Mouse (Mus musculus): ENCODE results near the gene Adamts8. TPM values are rescaled to one million over a fixed set of nuclear protein-coding genes. Genes with fewer than 3 reads are reported as not detected.

Adamts8 gene
- polyA plus RNA-seq, 1 experiment from 2014 or later: 4.1 TPM

GRCm38 (mm10) chr9:31010040-31010439, 67.7 kb downstream of the Adamts8 start:
- 58% methylated on average over 3 of the region's 3 CpGs for WGBS
- no peaks in the 10 kb centered on the region for H3K36me3 ChIP-seq (ENCODE audit: control insufficient read depth, insufficient read depth)
- no peaks in the 10 kb centered on the region for H3K27me3 ChIP-seq (replicated peaks; ENCODE audit: control insufficient read depth, insufficient read depth, low read length)
- H3K4me1 ChIP-seq (replicated peaks; ENCODE audit: control insufficient read depth, insufficient read depth, low read length): no peaks in the 10 kb centered on the region
- no peak for ATAC-seq
- H3K27ac ChIP-seq (ENCODE audit: low read depth, low read length): no peak overlapping the region
- H3K9me3 ChIP-seq (ENCODE audit: control insufficient read depth): no peaks in the 10 kb centered on the region
- no peak for TF ChIP-seq CTCF (IDR thresholded peaks at IDR 0.05; ENCODE audit: low read depth)
- H3K4me2 ChIP-seq (replicated peaks; ENCODE audit: low read depth): no peak overlapping the region
- no peak overlapping the region for H3K9ac ChIP-seq (ENCODE audit: low read depth, low read length)
- H3K4me3 ChIP-seq (ENCODE audit: low read depth, low read length): no peak overlapping the region

DNA sequence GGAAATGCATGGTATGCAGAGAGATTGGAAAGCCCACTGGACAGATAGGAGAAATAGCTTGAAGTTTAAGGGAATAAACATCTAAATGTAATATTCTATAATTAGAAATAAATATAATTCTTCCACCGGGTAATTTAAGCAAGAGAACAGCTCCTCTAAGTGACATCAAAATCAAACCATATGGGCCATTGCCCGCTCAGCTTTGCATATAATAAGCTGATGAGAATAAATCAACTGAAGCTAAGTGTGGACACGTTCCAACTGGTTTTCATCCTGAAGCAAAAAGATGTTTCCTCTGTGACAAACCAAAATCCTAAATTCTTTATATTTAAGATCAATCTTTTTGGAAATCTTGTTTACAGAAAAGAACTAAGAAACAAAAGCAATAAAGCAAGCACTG, 68.4 kb downstream of the Adamts8 start:
- no peaks in the 10 kb centered on the region for H3K27me3 ChIP-seq (replicated peaks; ENCODE audit: control insufficient read depth, insufficient read depth, low read length)
- H3K9me3 ChIP-seq (ENCODE audit: control insufficient read depth): no peaks in the 10 kb centered on the region
- H3K4me1 ChIP-seq (replicated peaks; ENCODE audit: control insufficient read depth, insufficient read depth, low read length): no peaks in the 10 kb centered on the region
- H3K9ac ChIP-seq (ENCODE audit: low read depth, low read length): no peak overlapping the region
- H3K4me2 ChIP-seq (replicated peaks; ENCODE audit: low read depth): no peak overlapping the region
- no peak for TF ChIP-seq CTCF (IDR thresholded peaks at IDR 0.05; ENCODE audit: low read depth)
- no peaks in the 10 kb centered on the region for H3K36me3 ChIP-seq (ENCODE audit: control insufficient read depth, insufficient read depth)
- WGBS: 63% methylated on average over 3 of the region's 3 CpGs
- no peak overlapping the region for H3K4me3 ChIP-seq (ENCODE audit: low read depth, low read length)
- H3K27ac ChIP-seq (ENCODE audit: low read depth, low read length): no peak overlapping the region
- ATAC-seq: no peak

DNA sequence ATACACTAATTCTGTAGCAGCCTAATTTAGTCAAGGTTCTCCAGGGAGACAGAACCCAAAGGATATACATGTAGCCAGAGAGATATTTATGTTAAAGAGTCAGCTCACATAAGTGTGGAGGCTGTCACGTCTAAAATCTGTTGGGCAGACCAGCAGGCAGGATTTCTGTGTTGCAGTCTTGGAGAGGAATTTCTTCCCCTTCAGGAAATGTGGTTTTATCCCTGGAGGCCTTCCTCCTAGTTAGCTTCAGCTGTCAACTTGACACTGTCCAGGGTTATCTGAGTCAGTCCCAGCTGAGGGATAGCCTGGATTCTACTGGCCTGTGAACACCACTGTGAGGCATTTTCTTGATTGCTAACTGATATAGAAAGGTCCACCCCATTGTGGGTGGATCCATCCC, 69.2 kb downstream of the Adamts8 start:
- ATAC-seq: no peak
- TF ChIP-seq CTCF (IDR thresholded peaks at IDR 0.05; ENCODE audit: low read depth): no peak
- Histone ChIP-seq H3K9ac (ENCODE audit: low read depth, low read length) (no peak overlapping the region), H3K27ac (ENCODE audit: low read depth, low read length) (no peak overlapping the region), H3K4me3 (ENCODE audit: low read depth, low read length) (no peak overlapping the region), H3K4me1 (replicated peaks; ENCODE audit: control insufficient read depth, insufficient read depth, low read length) (no peaks in the 10 kb centered on the region), H3K27me3 (replicated peaks; ENCODE audit: control insufficient read depth, insufficient read depth, low read length) (no peaks in the 10 kb centered on the region), H3K4me2 (replicated peaks; ENCODE audit: low read depth) (no peak overlapping the region), H3K36me3 (ENCODE audit: control insufficient read depth, insufficient read depth) (no peaks in the 10 kb centered on the region), H3K9me3 (ENCODE audit: control insufficient read depth) (no peaks in the 10 kb centered on the region)
- 42% methylated on average over 1 of the region's 1 CpGs for WGBS

- H3K4me2 ChIP-seq (replicated peaks; ENCODE audit: low read depth): no peak overlapping the region
- 83% methylated on average over 4 of the region's 4 CpGs for WGBS
- TF ChIP-seq CTCF (IDR thresholded peaks at IDR 0.05; ENCODE audit: low read depth): no peak
- H3K9me3 ChIP-seq (ENCODE audit: control insufficient read depth): no peaks in the 10 kb centered on the region
- no peaks in the 10 kb centered on the region for H3K4me1 ChIP-seq (replicated peaks; ENCODE audit: control insufficient read depth, insufficient read depth, low read length)
- no peak overlapping the region for H3K4me3 ChIP-seq (ENCODE audit: low read depth, low read length)
- ATAC-seq: no peak
- no peaks in the 10 kb centered on the region for H3K27me3 ChIP-seq (replicated peaks; ENCODE audit: control insufficient read depth, insufficient read depth, low read length)
- H3K36me3 ChIP-seq (ENCODE audit: control insufficient read depth, insufficient read depth): no peaks in the 10 kb centered on the region
- no peak overlapping the region for H3K27ac ChIP-seq (ENCODE audit: low read depth, low read length)
- H3K9ac ChIP-seq (ENCODE audit: low read depth, low read length): no peak overlapping the region
These were observed 70.3 kb downstream of the Adamts8 start for GRCm38 (mm10) chr9:31012674-31013073.

- no peaks in the 10 kb centered on the region for H3K9me3 ChIP-seq (ENCODE audit: control insufficient read depth)
- no peak overlapping the region for H3K9ac ChIP-seq (ENCODE audit: low read depth, low read length)
- 52% methylated on average over 4 of the region's 4 CpGs for WGBS
- no peaks in the 10 kb centered on the region for H3K36me3 ChIP-seq (ENCODE audit: control insufficient read depth, insufficient read depth)
- H3K27me3 ChIP-seq (replicated peaks; ENCODE audit: control insufficient read depth, insufficient read depth, low read length): no peaks in the 10 kb centered on the region
- no peaks in the 10 kb centered on the region for H3K4me1 ChIP-seq (replicated peaks; ENCODE audit: control insufficient read depth, insufficient read depth, low read length)
- no peak overlapping the region for H3K4me3 ChIP-seq (ENCODE audit: low read depth, low read length)
- no peak overlapping the region for H3K4me2 ChIP-seq (replicated peaks; ENCODE audit: low read depth)
- no peak for TF ChIP-seq CTCF (IDR thresholded peaks at IDR 0.05; ENCODE audit: low read depth)
- H3K27ac ChIP-seq (ENCODE audit: low read depth, low read length): no peak overlapping the region
- ATAC-seq: no peak
These were observed 71.1 kb downstream of the Adamts8 start for GRCm38 (mm10) chr9:31013415-31013814.

Other genes with a start within 250 kb of the Adamts8 start
- gene Adamts15, start 20.1 kb upstream of the Adamts8 start, polyA plus RNA-seq (2015; fragmentation: Nextera tagmentation; extraction: Ambion mirVana): 0.91 and 0.95 TPM in 2 replicates
- 5.4 and 6.7 TPM in 2 replicates for gene Zbtb44, start 88.1 kb downstream of the Adamts8 start, polyA plus RNA-seq (2015; fragmentation: Nextera tagmentation; extraction: Ambion mirVana)
- gene St14, start 189.3 kb downstream of the Adamts8 start, polyA plus RNA-seq (2015; fragmentation: Nextera tagmentation; extraction: Ambion mirVana): 58.6 and 63.4 TPM in 2 replicates

Measured in intestine, postnatal 0 days (tissue).